Mouse (Mus musculus): Measurements from ENCODE around the gene Brd3os.
A peak's percentile ranks its signal among the peaks of the same experiment; 100 is the strongest.

Brd3os gene

GRCm38 (mm10) chr2:27421293-27422068 is 20.6 kb upstream of the Brd3os start:
- peak; percentile 95 for DNase-seq

GRCm38 (mm10) chr2:27423596-27423995 is 18.5 kb upstream of the Brd3os start:
- peak; percentile 98 for DNase-seq

- peak; percentile 94 for DNase-seq
These were observed 16.9 kb upstream of the Brd3os start for GRCm38 (mm10) chr2:27425161-27425611.

- DNase-seq = peak; percentile 96
These were observed 16.2 kb upstream of the Brd3os start for GRCm38 (mm10) chr2:27425751-27426405.

- no peak for DNase-seq
These were observed 15.7 kb upstream of the Brd3os start for GRCm38 (mm10) chr2:27426406-27426854.

- peak; percentile 99 for DNase-seq
These were observed 15.2 kb upstream of the Brd3os start, which contains the start of gene Vav2 for GRCm38 (mm10) chr2:27426855-27427457. TSS of gene Vav2 (minus strand) at chr2:27427033.

- DNase-seq = peak; percentile 98
These were observed 14.1 kb upstream of the Brd3os start for GRCm38 (mm10) chr2:27428071-27428470.

- DNase-seq = no peak
These were observed 11.5 kb upstream of the Brd3os start for GRCm38 (mm10) chr2:27430621-27431020.

- peak; percentile 86 for DNase-seq
These were observed 9.5 kb upstream of the Brd3os start for GRCm38 (mm10) chr2:27432599-27432998.

GRCm38 (mm10) chr2:27437876-27438275 is 4.2 kb upstream of the Brd3os start:
- DNase-seq = no peak

- no peak for DNase-seq
These were observed 3.8 kb upstream of the Brd3os start for GRCm38 (mm10) chr2:27438281-27438680.

GRCm38 (mm10) chr2:27442708-27443449 is 755 bp downstream of the Brd3os start:
- no peak for DNase-seq

- peak; percentile 93 for DNase-seq
These were observed 1.3 kb downstream of the Brd3os start for GRCm38 (mm10) chr2:27443450-27443708.

- no peak for DNase-seq
These were observed 3.8 kb downstream of the Brd3os start for GRCm38 (mm10) chr2:27445910-27446309.

- no peak for DNase-seq
These were observed 4.7 kb downstream of the Brd3os start for GRCm38 (mm10) chr2:27446812-27447211.

GRCm38 (mm10) chr2:27447782-27448181 is 5.7 kb downstream of the Brd3os start:
- no peak for DNase-seq

GRCm38 (mm10) chr2:27450226-27450625 is 8.1 kb downstream of the Brd3os start:
- no peak for DNase-seq

- DNase-seq = no peak
These were observed 17.6 kb downstream of the Brd3os start for GRCm38 (mm10) chr2:27459735-27460134.

- DNase-seq = no peak
These were observed 18.0 kb downstream of the Brd3os start for GRCm38 (mm10) chr2:27460163-27460562.

- DNase-seq = no peak
These were observed 18.5 kb downstream of the Brd3os start for GRCm38 (mm10) chr2:27460651-27461050.

- DNase-seq = no peak
These were observed 19.9 kb downstream of the Brd3os start for GRCm38 (mm10) chr2:27461881-27462660.

GRCm38 (mm10) chr2:27462901-27463300 is 20.8 kb downstream of the Brd3os start:
- no peak for DNase-seq

Data from heart, adult 11 months (tissue).